Mouse (Mus musculus) embryonic facial prominence, embryonic 10.5 days (tissue): ENCODE measurements around the gene Sbno2. TPM values are rescaled to one million over a fixed set of nuclear protein-coding genes. Genes with fewer than 3 reads are reported as not detected.

ENCODE experiments used
- DNase-seq: peaks from one replicate; pipeline ENCODE4 v3.0.0-alpha.2; 2017; ENCODE audit warnings: low spot score
- H3K27ac ChIP-seq: fragments of 300-500 bp; sonication (generic); replicated peaks from 2 replicates; pipeline ENCODE4 v1.5.1; 2016; ENCODE audit warnings: mild to moderate bottlenecking
- H3K27me3 ChIP-seq: fragments of 300-500 bp; sonication (generic); replicated peaks from 2 replicates; pipeline ENCODE4 v1.6.1; 2016; ENCODE audit warnings: low read depth, mild to moderate bottlenecking; ENCODE audit not compliant: poor library complexity, severe bottlenecking
- H3K36me3 ChIP-seq: fragments of 300-500 bp; sonication (generic); replicated peaks from 2 replicates; pipeline ENCODE4 v1.6.1; 2016; ENCODE audit warnings: mild to moderate bottlenecking, moderate library complexity
- H3K4me1 ChIP-seq: fragments of 300-500 bp; sonication (generic); 2 replicates; pipeline ENCODE4 v1.6.1; 2016
- H3K4me3 ChIP-seq: fragments of 300-500 bp; sonication (generic); 2 replicates; pipeline ENCODE4 v1.5.1; 2016; ENCODE audit warnings: mild to moderate bottlenecking, moderate library complexity
- H3K9me3 ChIP-seq: fragments of 300-500 bp; sonication (generic); 2 replicates; pipeline ENCODE4 v1.6.1; 2016; ENCODE audit warnings: mild to moderate bottlenecking
- WGBS: fragments of 180-500 bp; shearing (Covaris S2); methylation state at CpG from one replicate; pipeline ENCODE4 v1.1.7; 2016; 5-methylcytosine and 5-hydroxymethylcytosine counted together
- polyA plus RNA-seq: library from polyadenylated mRNA; unstranded; fragments of >200 nt; fragmentation: Nextera tagmentation; extraction: Ambion mirVana; gene quantifications from 2 replicates; pipeline ENCODE4 v1.2.1, GENCODE M21; 2016

Gene Sbno2
- 16.2 and 18.2 TPM in 2 replicates for polyA plus RNA-seq

- WGBS, result 66% methylated on average over 5 of the region's 5 CpGs
- H3K27ac ChIP-seq, result peak within 1 kb of the TSS; percentile 27
- H3K9me3 ChIP-seq, result no peaks in the 10 kb centered on the region
- H3K27me3 ChIP-seq, result no peaks in the 10 kb centered on the region
- no peaks in the 10 kb centered on the region for H3K36me3 ChIP-seq
- no peak for DNase-seq
- peaks cover 32% of the 10 kb centered on the region for H3K4me1 ChIP-seq
- no peak within 1 kb of the TSS for H3K4me3 ChIP-seq
Measured at GRCm38 (mm10) chr10:80105460-80105859, at the start of gene Sbno2. Sbno2 (minus strand) TSS chr10:80105571.

GRCm38 (mm10) chr10:80154384-80154783 is 49.0 kb upstream of the Sbno2 start:
- Histone ChIP-seq H3K9me3 (no peaks in the 10 kb centered on the region), H3K27ac (no peak overlapping the region; the same call in 1 of the 2 replicates), H3K36me3 (peaks cover 93% of the 10 kb centered on the region), H3K4me1 (peaks cover 81% of the 10 kb centered on the region), H3K27me3 (no peaks in the 10 kb centered on the region), H3K4me3 (peak overlapping the region; percentile 99)
- DNase-seq, result no peak
- 88% methylated on average over 7 of the region's 7 CpGs for WGBS

GRCm38 (mm10) chr10:80153713-80154112 is 48.3 kb upstream of the Sbno2 start:
- H3K36me3 ChIP-seq, result peaks cover 92% of the 10 kb centered on the region
- no peaks in the 10 kb centered on the region for H3K27me3 ChIP-seq
- no peak for DNase-seq
- H3K4me3 ChIP-seq, result peak overlapping the region; percentile 99
- H3K9me3 ChIP-seq, result no peaks in the 10 kb centered on the region
- WGBS, result 85% methylated on average over 19 of the region's 19 CpGs
- H3K4me1 ChIP-seq, result peaks cover 77% of the 10 kb centered on the region
- peak overlapping the region; percentile 100 for H3K27ac ChIP-seq

- H3K27ac ChIP-seq, result peak overlapping the region; percentile 100
- no peak for DNase-seq
- no peaks in the 10 kb centered on the region for H3K27me3 ChIP-seq
- H3K4me1 ChIP-seq, result peaks cover 73% of the 10 kb centered on the region
- no peaks in the 10 kb centered on the region for H3K9me3 ChIP-seq
- WGBS, result 45% methylated on average over 3 of the region's 3 CpGs
- peak overlapping the region; percentile 99 for H3K4me3 ChIP-seq
- peaks cover 84% of the 10 kb centered on the region for H3K36me3 ChIP-seq
Measured at GRCm38 (mm10) chr10:80152873-80153260, 47.5 kb upstream of the Sbno2 start.

GRCm38 (mm10) chr10:80152071-80152872 is 46.9 kb upstream of the Sbno2 start:
- H3K4me1 ChIP-seq, result peaks cover 73% of the 10 kb centered on the region
- 6% methylated on average over 15 of the region's 15 CpGs for WGBS
- H3K9me3 ChIP-seq, result no peaks in the 10 kb centered on the region

GRCm38 (mm10) chr10:80151211-80152034 is 46.1 kb upstream of the Sbno2 start:
- DNase-seq, result peak; percentile 74
- H3K27ac ChIP-seq, result peak overlapping the region; percentile 100
- peaks cover 73% of the 10 kb centered on the region for H3K4me1 ChIP-seq
- no peaks in the 10 kb centered on the region for H3K9me3 ChIP-seq
- peak overlapping the region; percentile 99 for H3K4me3 ChIP-seq
- H3K36me3 ChIP-seq, result peaks cover 78% of the 10 kb centered on the region
- under 1% methylated on average over 26 of the region's 26 CpGs for WGBS
- H3K27me3 ChIP-seq, result no peaks in the 10 kb centered on the region

More at GRCm38 (mm10) chr10:80152071-80152872, 46.9 kb upstream of the Sbno2 start:
- peak overlapping the region; percentile 99 for H3K4me3 ChIP-seq
- peak overlapping the region; percentile 100 for H3K27ac ChIP-seq
- peaks cover 79% of the 10 kb centered on the region for H3K36me3 ChIP-seq
- peak; percentile 70 for DNase-seq
- H3K27me3 ChIP-seq, result no peaks in the 10 kb centered on the region

GRCm38 (mm10) chr10:80150226-80151210 is 45.1 kb upstream of the Sbno2 start:
- Histone ChIP-seq H3K36me3 (peaks cover 78% of the 10 kb centered on the region), H3K9me3 (no peaks in the 10 kb centered on the region), H3K27me3 (no peaks in the 10 kb centered on the region), H3K27ac (peak overlapping the region; percentile 100), H3K4me1 (peaks cover 73% of the 10 kb centered on the region), H3K4me3 (peak overlapping the region; percentile 99)
- DNase-seq, result peak; percentile 93
- under 1% methylated on average over 62 of the region's 71 CpGs for WGBS

GRCm38 (mm10) chr10:80149291-80150225 is 44.2 kb upstream of the Sbno2 start:
- WGBS, result under 1% methylated on average over 88 of the region's 88 CpGs
- H3K4me1 ChIP-seq, result peaks cover 71% of the 10 kb centered on the region
- no peaks in the 10 kb centered on the region for H3K9me3 ChIP-seq
- H3K4me3 ChIP-seq, result peak overlapping the region; percentile 99
- peaks cover 78% of the 10 kb centered on the region for H3K36me3 ChIP-seq
- H3K27ac ChIP-seq, result peak overlapping the region; percentile 100
- H3K27me3 ChIP-seq, result no peaks in the 10 kb centered on the region
- peak; percentile 100 for DNase-seq

- no peaks in the 10 kb centered on the region for H3K27me3 ChIP-seq
- peaks cover 70% of the 10 kb centered on the region for H3K4me1 ChIP-seq
- WGBS, result under 1% methylated on average over 57 of the region's 57 CpGs
- H3K36me3 ChIP-seq, result peaks cover 78% of the 10 kb centered on the region
- peak; percentile 97 for DNase-seq
- H3K9me3 ChIP-seq, result no peaks in the 10 kb centered on the region
- H3K27ac ChIP-seq, result peak overlapping the region; percentile 100
- H3K4me3 ChIP-seq, result peak overlapping the region; percentile 99
Measured at GRCm38 (mm10) chr10:80148610-80149290, 43.4 kb upstream of the Sbno2 start.

- Histone ChIP-seq H3K27ac (peak within 1 kb of the TSS; percentile 100), H3K9me3 (no peaks in the 10 kb centered on the region), H3K27me3 (no peaks in the 10 kb centered on the region), H3K4me3 (peak within 1 kb of the TSS; percentile 99), H3K36me3 (peaks cover 75% of the 10 kb centered on the region), H3K4me1 (peaks cover 69% of the 10 kb centered on the region)
- WGBS, result 1% methylated on average over 42 of the region's 42 CpGs
- peak; percentile 89 for DNase-seq
Measured at GRCm38 (mm10) chr10:80147719-80148601, 42.6 kb upstream of the Sbno2 start, which contains the start of gene Midn. Midn (plus strand) TSS chr10:80148272.
